Mouse (Mus musculus): Measurements from ENCODE around the gene Ccdc144b. TPM values are rescaled to one million over a fixed set of nuclear protein-coding genes. Genes with fewer than 3 reads are reported as not detected.

The Ccdc144b gene
- total RNA-seq (2014; fragmentation: Nextera tagmentation) (not detected in 2 replicates), total RNA-seq (2017) (not detected in 2 replicates)

- ATAC-seq (replicated peaks; ENCODE audit: low FRiP score, low TSS enrichment, poor library complexity, severe bottlenecking): no peak
Measured at GRCm38 (mm10) chr3:36053447-36053846, at the start of gene Ccdc144b. TSS of gene Ccdc144b (minus strand) at chr3:36053547.

GRCm38 (mm10) chr3:36095371-36095770 is 42.0 kb upstream of the Ccdc144b start:
- ATAC-seq (replicated peaks; ENCODE audit: low FRiP score, low TSS enrichment, poor library complexity, severe bottlenecking): no peak

- no peak for ATAC-seq (replicated peaks; ENCODE audit: low FRiP score, low TSS enrichment, poor library complexity, severe bottlenecking)
Measured at GRCm38 (mm10) chr3:36087591-36087990, 34.2 kb upstream of the Ccdc144b start.

GRCm38 (mm10) chr3:36085394-36085793 is 32.0 kb upstream of the Ccdc144b start:
- no peak for ATAC-seq (replicated peaks; ENCODE audit: low FRiP score, low TSS enrichment, poor library complexity, severe bottlenecking)

GRCm38 (mm10) chr3:36083381-36083780 is 30.0 kb upstream of the Ccdc144b start:
- no peak for ATAC-seq (replicated peaks; ENCODE audit: low FRiP score, low TSS enrichment, poor library complexity, severe bottlenecking)

GRCm38 (mm10) chr3:36082843-36083242 is 29.5 kb upstream of the Ccdc144b start:
- no peak for ATAC-seq (replicated peaks; ENCODE audit: low FRiP score, low TSS enrichment, poor library complexity, severe bottlenecking)

GRCm38 (mm10) chr3:36080741-36081140 is 27.4 kb upstream of the Ccdc144b start:
- ATAC-seq (replicated peaks; ENCODE audit: low FRiP score, low TSS enrichment, poor library complexity, severe bottlenecking): no peak

- no peak for ATAC-seq (replicated peaks; ENCODE audit: low FRiP score, low TSS enrichment, poor library complexity, severe bottlenecking)
Measured at GRCm38 (mm10) chr3:36079886-36080285, 26.5 kb upstream of the Ccdc144b start.

GRCm38 (mm10) chr3:36077386-36077785 is 24.0 kb upstream of the Ccdc144b start:
- ATAC-seq (replicated peaks; ENCODE audit: low FRiP score, low TSS enrichment, poor library complexity, severe bottlenecking): no peak

GRCm38 (mm10) chr3:36075466-36075865 is 22.1 kb upstream of the Ccdc144b start:
- ATAC-seq (replicated peaks; ENCODE audit: low FRiP score, low TSS enrichment, poor library complexity, severe bottlenecking): no peak

- ATAC-seq (replicated peaks; ENCODE audit: low FRiP score, low TSS enrichment, poor library complexity, severe bottlenecking): no peak
Measured at GRCm38 (mm10) chr3:36074231-36074630, 20.9 kb upstream of the Ccdc144b start.

- ATAC-seq (replicated peaks; ENCODE audit: low FRiP score, low TSS enrichment, poor library complexity, severe bottlenecking): no peak
Measured at GRCm38 (mm10) chr3:36071047-36071446, 17.7 kb upstream of the Ccdc144b start.

- no peak for ATAC-seq (replicated peaks; ENCODE audit: low FRiP score, low TSS enrichment, poor library complexity, severe bottlenecking)
Measured at GRCm38 (mm10) chr3:36070436-36070835, 17.1 kb upstream of the Ccdc144b start.

GRCm38 (mm10) chr3:36067731-36068130 is 14.4 kb upstream of the Ccdc144b start:
- ATAC-seq (replicated peaks; ENCODE audit: low FRiP score, low TSS enrichment, poor library complexity, severe bottlenecking): no peak

GRCm38 (mm10) chr3:36065843-36066651 is 12.7 kb upstream of the Ccdc144b start, which contains the start of gene Acad9:
TSS of gene Acad9 (plus strand) at chr3:36065979.
- ATAC-seq (replicated peaks; ENCODE audit: low FRiP score, low TSS enrichment, poor library complexity, severe bottlenecking): peak; percentile 97

- no peak for ATAC-seq (replicated peaks; ENCODE audit: low FRiP score, low TSS enrichment, poor library complexity, severe bottlenecking)
Measured at GRCm38 (mm10) chr3:36065166-36065565, 11.8 kb upstream of the Ccdc144b start.

- no peak for ATAC-seq (replicated peaks; ENCODE audit: low FRiP score, low TSS enrichment, poor library complexity, severe bottlenecking)
Measured at GRCm38 (mm10) chr3:36064592-36065061, 11.3 kb upstream of the Ccdc144b start.

- peak; percentile 92 for ATAC-seq (replicated peaks; ENCODE audit: low FRiP score, low TSS enrichment, poor library complexity, severe bottlenecking)
Measured at GRCm38 (mm10) chr3:36060096-36060850, 6.9 kb upstream of the Ccdc144b start.

- no peak for ATAC-seq (replicated peaks; ENCODE audit: low FRiP score, low TSS enrichment, poor library complexity, severe bottlenecking)
Measured at GRCm38 (mm10) chr3:36049106-36049505, 4.2 kb downstream of the Ccdc144b start.

GRCm38 (mm10) chr3:36045086-36045485 is 8.3 kb downstream of the Ccdc144b start:
- ATAC-seq (replicated peaks; ENCODE audit: low FRiP score, low TSS enrichment, poor library complexity, severe bottlenecking): no peak
